ENCODE assay signal across 13 mouse cellular contexts in the genomic region with DNA sequence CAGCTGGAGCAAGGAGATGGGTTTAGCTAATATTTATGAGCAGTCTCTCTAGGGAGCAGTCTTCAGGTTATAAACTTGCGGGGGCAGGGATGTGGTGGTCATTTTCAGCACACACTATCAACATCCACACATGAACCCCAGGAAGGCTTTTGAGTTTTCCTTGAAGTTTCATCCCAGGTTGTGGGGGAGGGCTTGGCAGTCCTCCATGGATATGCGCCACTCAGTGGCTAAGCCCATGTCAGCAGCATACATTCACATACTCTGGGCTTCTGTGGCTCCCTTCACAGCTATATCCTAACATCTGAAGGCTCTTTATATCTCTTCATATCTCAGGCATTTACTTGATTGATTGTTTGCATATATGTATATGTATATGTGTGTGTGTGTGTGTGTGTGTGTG. TPM values are rescaled to one million over a fixed set of nuclear protein-coding genes. Genes with fewer than 3 reads are reported as not detected.
A peak's percentile ranks its signal among the peaks of the same experiment; 100 is the strongest.
DNase-seq lines count a peak whose midpoint lies in the region; ATAC-seq and TF ChIP-seq lines count a peak whose summit lies in the region.
"Had no signal": no experiment of that assay in that cellular context is flagged by ENCODE, and none has a peak within 500 bp of the region (broad histone marks: within the 10 kb centered on the region; RNA-seq: fewer than 3 reads in every experiment).

No protein-coding gene starts in this region.

- H3K27me3 ChIP-seq in hindbrain, postnatal 0 days (ENCODE audit: insufficient read depth, low read length) = no peaks in the 10 kb centered on the region
- H3K27me3 ChIP-seq in hindbrain, embryonic 11.5 days (ENCODE audit: control insufficient read depth, insufficient read depth, low read length) = no peaks in the 10 kb centered on the region
- no peaks in the 10 kb centered on the region for H3K27me3 ChIP-seq in liver, postnatal 0 days (ENCODE audit: insufficient read depth, low read length)

- no peak for TF ChIP-seq EP300 in liver, postnatal 0 days (IDR thresholded peaks at IDR 0.05; ENCODE audit: low read depth)

- no peak overlapping the region for H3K27ac ChIP-seq in hindbrain, postnatal 0 days
- H3K27ac ChIP-seq in hindbrain, embryonic 11.5 days (ENCODE audit: low read depth, low read length) = no peak overlapping the region
- H3K27ac ChIP-seq in liver, postnatal 0 days (ENCODE audit: low read depth) = no peak overlapping the region
- H3K27ac ChIP-seq: macrophage had no signal

- TF ChIP-seq CTCF in hindbrain, postnatal 0 days (IDR thresholded peaks at IDR 0.05; ENCODE audit: low read depth) = peak; percentile 40
- TF ChIP-seq CTCF in liver, postnatal 0 days (IDR thresholded peaks at IDR 0.05; ENCODE audit: low read depth) = no peak

- peak; percentile 16 for DNase-seq in hindbrain, postnatal 0 days (ENCODE audit: low spot score)
- DNase-seq in hindbrain, embryonic 11.5 days (ENCODE audit: low spot score) = no peak
- DNase-seq in ovary, postnatal 14 days (ENCODE audit: low spot score) = peak; percentile 11
- DNase-seq in ovary, adult 18-20 months (ENCODE audit: low spot score) = no peak
- DNase-seq in left cerebral cortex, postnatal 25 days (ENCODE audit: low spot score in 2 of 2) = peak; percentile 21 to 37
- peak; percentile 32 for DNase-seq in right cerebral cortex, postnatal 4 days
- DNase-seq in adrenal gland, adult 18-20 months (ENCODE audit: low spot score in 2 of 2) = no peak
- no peak for DNase-seq in liver, postnatal 0 days
- DNase-seq: thymus, adult 2 months had no signal

- H3K4me2 ChIP-seq in hindbrain, postnatal 0 days (ENCODE audit: low read depth, low read length) = no peak overlapping the region
- no peak overlapping the region for H3K4me2 ChIP-seq in hindbrain, embryonic 11.5 days (replicated peaks; ENCODE audit: low read depth, low read length)
- no peak overlapping the region for H3K4me2 ChIP-seq in liver, postnatal 0 days (ENCODE audit: low read depth, low read length)

- WGBS in hindbrain, postnatal 0 days = 95% methylated on average over 2 of the region's 2 CpGs
- WGBS in hindbrain, embryonic 11.5 days = 82% methylated on average over 2 of the region's 2 CpGs
- WGBS in liver, postnatal 0 days (ENCODE audit: insufficient replicate concordance) = 75% methylated on average over 2 of the region's 2 CpGs

- no peak overlapping the region for H3K9ac ChIP-seq in hindbrain, postnatal 0 days (replicated peaks; ENCODE audit: low read length)
- H3K9ac ChIP-seq in hindbrain, embryonic 11.5 days (ENCODE audit: low read depth, low read length) = no peak overlapping the region
- H3K9ac ChIP-seq in liver, postnatal 0 days (replicated peaks) = no peak overlapping the region

- H3K4me1 ChIP-seq in hindbrain, postnatal 0 days (ENCODE audit: insufficient read depth, low read length) = no peaks in the 10 kb centered on the region
- no peaks in the 10 kb centered on the region for H3K4me1 ChIP-seq in hindbrain, embryonic 11.5 days (replicated peaks; ENCODE audit: control insufficient read depth, insufficient read depth, low read length)
- no peaks in the 10 kb centered on the region for H3K4me1 ChIP-seq in liver, postnatal 0 days (ENCODE audit: insufficient read depth)

- intact Hi-C loops in left cerebral cortex, postnatal 25 days (cut with DNase I) = no loop called here

- no peaks in the 10 kb centered on the region for H3K36me3 ChIP-seq in hindbrain, postnatal 0 days (ENCODE audit: insufficient read depth, low read length)
- no peaks in the 10 kb centered on the region for H3K36me3 ChIP-seq in hindbrain, embryonic 11.5 days (ENCODE audit: control insufficient read depth, insufficient read depth, low read length)
- no peaks in the 10 kb centered on the region for H3K36me3 ChIP-seq in liver, postnatal 0 days (replicated peaks; ENCODE audit: insufficient read depth, low read length)

- H3K9me3 ChIP-seq in hindbrain, postnatal 0 days (ENCODE audit: low read length) = no peaks in the 10 kb centered on the region
- no peaks in the 10 kb centered on the region for H3K9me3 ChIP-seq in hindbrain, embryonic 11.5 days (ENCODE audit: control insufficient read depth, low read length)
- H3K9me3 ChIP-seq in liver, postnatal 0 days (ENCODE audit: low read length) = no peaks in the 10 kb centered on the region

- H3K4me3 ChIP-seq in hindbrain, postnatal 0 days (ENCODE audit: low read length) = no peak overlapping the region
- no peak overlapping the region for H3K4me3 ChIP-seq in hindbrain, embryonic 11.5 days (ENCODE audit: low read depth, low read length)
- H3K4me3 ChIP-seq in liver, postnatal 0 days (ENCODE audit: low read depth, low read length) = no peak overlapping the region

- ATAC-seq in hindbrain, postnatal 0 days = no peak
- ATAC-seq in hindbrain, embryonic 11.5 days (ENCODE audit: low FRiP score) = no peak
- no peak for ATAC-seq in liver, postnatal 0 days
- ATAC-seq: forebrain, embryonic 14.5 days had no signal

RNA-seq across cellular contexts. Expression of a gene that starts 46.3 kb away (rescaled TPM):
- total RNA-seq in hindbrain, postnatal 0 days (2014; rRNA removed) = not detected in 2 replicates
- not detected in 2 replicates for polyA plus RNA-seq in hindbrain, postnatal 0 days (2015; fragmentation: Nextera tagmentation; extraction: Ambion mirVana)
- not detected in 2 replicates for polyA plus RNA-seq in hindbrain, embryonic 11.5 days (2014; fragmentation: Nextera tagmentation; extraction: Ambion mirVana)
- total RNA-seq in left cerebral cortex, postnatal 25 days (2021) = not detected
- not detected for total RNA-seq in adrenal gland, adult 18-20 months (2021)
- not detected in 2 replicates for polyA plus RNA-seq in liver, postnatal 0 days (2015; fragmentation: Nextera tagmentation; extraction: Ambion mirVana)
- total RNA-seq: left cerebral cortex, postnatal 10 days had no signal
- polyA plus RNA-seq: forebrain, embryonic 14.5 days; heart, embryonic 14.5 days; macrophage had no signal

Comparison
In these comparisons a context has a peak if more than half of its experiments do, and no peak if none do; other contexts are left out.
1. DNase-seq: peak in hindbrain, postnatal 0 days (single experiment), ovary, postnatal 14 days (single experiment), left cerebral cortex, postnatal 25 days (2 of 2) and right cerebral cortex, postnatal 4 days (single experiment); none in hindbrain, embryonic 11.5 days (single experiment), ovary, adult 18-20 months (single experiment), adrenal gland, adult 18-20 months (0 of 2) and liver, postnatal 0 days (single experiment).